Mouse (Mus musculus): ENCODE results near the gene Tmem184b. TPM values are rescaled to one million over a fixed set of nuclear protein-coding genes. Genes with fewer than 3 reads are reported as not detected.
A peak's percentile ranks its signal among the peaks of the same experiment; 100 is the strongest.

Tmem184b gene
- polyA plus RNA-seq, 1 experiment: 74.2 TPM

- Histone ChIP-seq H3K79me3 (ENCODE audit: low read depth) (no peaks in the 10 kb centered on the region), H3ac (ENCODE audit: control insufficient read depth, insufficient read length, low read depth) (no peak overlapping the region), H3K4me3 (ENCODE audit: insufficient read depth, poor library complexity, severe bottlenecking) (no peak overlapping the region), H3K36me3 (ENCODE audit: control insufficient read depth, insufficient read depth) (no peaks in the 10 kb centered on the region), H3K27me3 (ENCODE audit: control insufficient read depth, insufficient read depth, insufficient read length) (no peaks in the 10 kb centered on the region), H3K79me2 (ENCODE audit: control insufficient read depth, insufficient read depth) (no peaks in the 10 kb centered on the region)
- TF ChIP-seq MAX (IDR thresholded peaks at IDR 0.05) (no peak), CEBPB (IDR thresholded peaks at IDR 0.05; ENCODE audit: low read depth) (no peak), MYOD1 (IDR thresholded peaks at IDR 0.05; ENCODE audit: control insufficient read depth, insufficient read length, low read depth) (no peak)
These were observed 64.4 kb downstream of the Tmem184b start for GRCm38 (mm10) chr15:79338978-79339377.

GRCm38 (mm10) chr15:79335061-79335655 is 68.2 kb downstream of the Tmem184b start:
- H3K27me3 ChIP-seq (ENCODE audit: control insufficient read depth, insufficient read depth, insufficient read length): no peaks in the 10 kb centered on the region
- no peak overlapping the region for H3ac ChIP-seq (ENCODE audit: control insufficient read depth, insufficient read length, low read depth)
- TF ChIP-seq FOSL1 (IDR thresholded peaks at IDR 0.05; ENCODE audit: insufficient read depth, low read length, poor library complexity, severe bottlenecking) (no peak), MAX (IDR thresholded peaks at IDR 0.05) (no peak), CEBPB (IDR thresholded peaks at IDR 0.05; ENCODE audit: low read depth) (no peak), CTCF (IDR thresholded peaks at IDR 0.05; ENCODE audit: control insufficient read depth, insufficient read depth, insufficient read length) (no peak), MYOG (IDR thresholded peaks at IDR 0.05; ENCODE audit: control insufficient read depth, extremely low read depth, insufficient read length) (no peak), USF1 (IDR thresholded peaks at IDR 0.05; ENCODE audit: low read depth) (peak; percentile 65), MYOD1 (IDR thresholded peaks at IDR 0.05; ENCODE audit: control insufficient read depth, insufficient read length, low read depth) (peak; percentile 29)
- no peaks in the 10 kb centered on the region for H3K79me3 ChIP-seq (ENCODE audit: low read depth)
- H3K4me3 ChIP-seq (ENCODE audit: insufficient read depth, poor library complexity, severe bottlenecking): no peak overlapping the region
- no peaks in the 10 kb centered on the region for H3K36me3 ChIP-seq (ENCODE audit: control insufficient read depth, insufficient read depth)
- H3K79me2 ChIP-seq (ENCODE audit: control insufficient read depth, insufficient read depth): no peaks in the 10 kb centered on the region

GRCm38 (mm10) chr15:79333409-79333808 is 70.0 kb downstream of the Tmem184b start:
- no peaks in the 10 kb centered on the region for H3K79me2 ChIP-seq (ENCODE audit: control insufficient read depth, insufficient read depth)
- no peaks in the 10 kb centered on the region for H3K27me3 ChIP-seq (ENCODE audit: control insufficient read depth, insufficient read depth, insufficient read length)
- TF ChIP-seq MAX (IDR thresholded peaks at IDR 0.05) (peak; percentile 81), CTCF (IDR thresholded peaks at IDR 0.05; ENCODE audit: control insufficient read depth, insufficient read depth, insufficient read length) (no peak), CEBPB (IDR thresholded peaks at IDR 0.05; ENCODE audit: low read depth) (no peak), MYOG (IDR thresholded peaks at IDR 0.05; ENCODE audit: control insufficient read depth, extremely low read depth, insufficient read length) (no peak), MYOD1 (IDR thresholded peaks at IDR 0.05; ENCODE audit: control insufficient read depth, insufficient read length, low read depth) (peak; percentile 87), FOSL1 (IDR thresholded peaks at IDR 0.05; ENCODE audit: insufficient read depth, low read length, poor library complexity, severe bottlenecking) (peak; percentile 84)
- no peaks in the 10 kb centered on the region for H3K79me3 ChIP-seq (ENCODE audit: low read depth)
- H3K4me3 ChIP-seq (ENCODE audit: insufficient read depth, poor library complexity, severe bottlenecking): no peak overlapping the region
- H3ac ChIP-seq (ENCODE audit: control insufficient read depth, insufficient read length, low read depth): no peak overlapping the region
- H3K36me3 ChIP-seq (ENCODE audit: control insufficient read depth, insufficient read depth): no peaks in the 10 kb centered on the region

- Histone ChIP-seq H3K27me3 (ENCODE audit: control insufficient read depth, insufficient read depth, insufficient read length) (no peaks in the 10 kb centered on the region), H3K36me3 (ENCODE audit: control insufficient read depth, insufficient read depth) (no peaks in the 10 kb centered on the region), H3K79me3 (ENCODE audit: low read depth) (peaks cover 2% of the 10 kb centered on the region), H3K4me3 (ENCODE audit: insufficient read depth, poor library complexity, severe bottlenecking) (no peak overlapping the region), H3ac (ENCODE audit: control insufficient read depth, insufficient read length, low read depth) (no peak overlapping the region), H3K79me2 (ENCODE audit: control insufficient read depth, insufficient read depth) (peaks cover 22% of the 10 kb centered on the region)
- no peak for TF ChIP-seq CEBPB (IDR thresholded peaks at IDR 0.05; ENCODE audit: low read depth)
- TF ChIP-seq FOSL1 (IDR thresholded peaks at IDR 0.05; ENCODE audit: insufficient read depth, low read length, poor library complexity, severe bottlenecking): no peak
- no peak for TF ChIP-seq MYOD1 (IDR thresholded peaks at IDR 0.05; ENCODE audit: control insufficient read depth, insufficient read length, low read depth)
- no peak for TF ChIP-seq USF1 (IDR thresholded peaks at IDR 0.05; ENCODE audit: low read depth)
- no peak for TF ChIP-seq CTCF (IDR thresholded peaks at IDR 0.05; ENCODE audit: control insufficient read depth, insufficient read depth, insufficient read length)
- no peak for TF ChIP-seq MYOG (IDR thresholded peaks at IDR 0.05; ENCODE audit: control insufficient read depth, extremely low read depth, insufficient read length)
- no peak for TF ChIP-seq MAX (IDR thresholded peaks at IDR 0.05)
These were observed 72.8 kb downstream of the Tmem184b start for GRCm38 (mm10) chr15:79330521-79330920.

- Histone ChIP-seq H3K4me3 (ENCODE audit: insufficient read depth, poor library complexity, severe bottlenecking) (no peak overlapping the region), H3K36me3 (ENCODE audit: control insufficient read depth, insufficient read depth) (no peaks in the 10 kb centered on the region), H3K79me2 (ENCODE audit: control insufficient read depth, insufficient read depth) (peaks cover 28% of the 10 kb centered on the region), H3K79me3 (ENCODE audit: low read depth) (peaks cover 6% of the 10 kb centered on the region), H3ac (ENCODE audit: control insufficient read depth, insufficient read length, low read depth) (no peak overlapping the region), H3K27me3 (ENCODE audit: control insufficient read depth, insufficient read depth, insufficient read length) (no peaks in the 10 kb centered on the region)
- TF ChIP-seq MYOG (IDR thresholded peaks at IDR 0.05; ENCODE audit: control insufficient read depth, extremely low read depth, insufficient read length): no peak
- no peak for TF ChIP-seq FOSL1 (IDR thresholded peaks at IDR 0.05; ENCODE audit: insufficient read depth, low read length, poor library complexity, severe bottlenecking)
- no peak for TF ChIP-seq CEBPB (IDR thresholded peaks at IDR 0.05; ENCODE audit: low read depth)
- no peak for TF ChIP-seq MAX (IDR thresholded peaks at IDR 0.05)
- no peak for TF ChIP-seq USF1 (IDR thresholded peaks at IDR 0.05; ENCODE audit: low read depth)
- TF ChIP-seq MYOD1 (IDR thresholded peaks at IDR 0.05; ENCODE audit: control insufficient read depth, insufficient read length, low read depth): no peak
- TF ChIP-seq CTCF (IDR thresholded peaks at IDR 0.05; ENCODE audit: control insufficient read depth, insufficient read depth, insufficient read length): no peak
These were observed 73.4 kb downstream of the Tmem184b start for GRCm38 (mm10) chr15:79329979-79330363.
